Mouse (Mus musculus): ENCODE data around the gene Gm5431. TPM values are rescaled to one million over a fixed set of nuclear protein-coding genes. Genes with fewer than 3 reads are reported as not detected.
A peak's percentile ranks its signal among the peaks of the same experiment; 100 is the strongest.

The Gm5431 gene
- polyA plus RNA-seq, 1 experiment, result 53.0 TPM

DNA sequence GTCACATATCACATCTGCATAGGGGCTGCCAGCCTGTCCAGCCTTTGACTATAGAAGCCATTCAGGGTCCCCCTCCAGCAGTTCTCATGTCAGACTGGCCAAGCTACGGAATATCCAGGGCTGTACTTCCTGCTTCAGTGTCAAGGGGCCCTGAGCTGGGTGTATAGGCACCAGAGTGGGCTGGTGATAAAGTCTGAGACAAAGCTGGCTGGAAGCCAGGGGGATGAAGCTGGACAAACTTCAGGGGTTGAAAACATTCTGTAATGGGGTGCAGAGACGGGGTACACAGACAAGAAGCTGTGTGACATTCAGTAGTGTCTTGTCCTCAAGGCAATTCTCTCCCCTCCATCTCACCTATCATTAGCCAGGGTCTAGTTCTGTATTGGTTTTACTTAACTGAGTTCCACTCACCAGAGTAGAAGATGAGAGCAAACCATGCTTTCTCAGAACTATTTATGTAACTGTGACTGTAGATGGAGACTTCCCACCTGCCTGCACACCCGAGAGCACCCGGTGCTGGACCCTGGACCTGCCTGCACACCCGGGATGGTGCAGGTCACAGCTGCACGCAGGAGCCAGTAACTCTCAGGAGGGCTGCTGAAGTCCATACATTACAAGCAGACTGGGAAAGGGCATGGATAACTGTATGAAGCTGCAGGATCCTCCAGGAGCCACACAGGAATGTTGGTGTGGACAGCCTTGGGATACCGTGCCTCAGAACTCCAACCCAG, 32.5 kb downstream of the Gm5431 start:
- TF ChIP-seq CTCF (IDR thresholded peaks at IDR 0.05; ENCODE audit: low read depth, low read length) (no peak), POLR2A (IDR thresholded peaks at IDR 0.05; ENCODE audit: borderline replicate concordance, low read depth, low read length) (no peak)
- 0 out of 2 replicates have a peak overlapping the region, but pooled peaks have one; percentile 12 for H3K27ac ChIP-seq (ENCODE audit: insufficient read depth, low read depth, low read length)
- peak overlapping the region; percentile 59 for H3K4me3 ChIP-seq (ENCODE audit: insufficient read depth, low read length)
- peaks cover 14% of the 10 kb centered on the region for H3K4me1 ChIP-seq (ENCODE audit: control insufficient read depth, insufficient read depth, low read length)

DNA sequence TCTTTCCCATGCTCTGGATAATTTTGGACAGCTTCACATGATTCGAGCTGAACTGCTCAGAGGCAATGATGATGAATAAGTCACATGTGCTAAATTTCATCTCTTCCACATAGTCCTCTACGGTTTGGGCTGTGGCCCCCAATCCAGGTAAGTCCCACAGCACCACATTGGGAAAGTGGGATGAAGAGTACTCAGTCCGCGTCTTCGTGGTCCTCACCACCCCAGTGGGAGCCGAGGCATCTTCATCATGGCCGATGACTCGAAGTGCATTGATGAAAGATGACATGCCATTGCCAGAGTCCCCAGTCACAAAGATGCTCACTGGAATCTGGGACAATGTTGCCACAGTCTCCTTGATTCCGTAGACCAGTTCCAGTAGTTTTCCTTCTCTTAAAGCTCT, 35.5 kb downstream of the Gm5431 start:
- Histone ChIP-seq H3K4me1 (ENCODE audit: control insufficient read depth, insufficient read depth, low read length) (peaks cover 5% of the 10 kb centered on the region; the same call in 1 of the 2 replicates), H3K27ac (ENCODE audit: insufficient read depth, low read depth, low read length) (no peak overlapping the region), H3K4me3 (ENCODE audit: insufficient read depth, low read length) (no peak overlapping the region)
- TF ChIP-seq CTCF (IDR thresholded peaks at IDR 0.05; ENCODE audit: low read depth, low read length) (no peak), POLR2A (IDR thresholded peaks at IDR 0.05; ENCODE audit: borderline replicate concordance, low read depth, low read length) (no peak)

DNA sequence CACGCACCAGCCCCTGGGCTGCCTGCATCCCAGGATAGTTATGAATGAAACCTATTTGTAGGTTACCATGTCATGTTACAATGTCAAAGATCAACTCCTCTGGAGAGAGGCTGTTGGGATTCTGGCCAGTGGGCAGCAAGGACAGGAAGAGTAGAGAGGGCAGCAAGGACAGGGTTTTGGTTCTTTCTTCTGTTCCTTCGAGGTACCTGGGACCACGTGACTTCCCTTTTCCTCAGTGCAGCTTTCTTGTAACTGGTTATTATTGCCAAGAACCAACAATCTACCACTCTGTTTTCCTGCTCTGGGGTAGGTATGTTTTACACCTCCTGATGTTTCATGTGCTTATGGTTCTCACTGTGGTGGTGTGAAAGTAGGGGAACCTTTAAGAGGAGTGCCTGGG, 38.2 kb downstream of the Gm5431 start:
- Histone ChIP-seq H3K4me3 (ENCODE audit: insufficient read depth, low read length) (no peak overlapping the region), H3K27ac (ENCODE audit: insufficient read depth, low read depth, low read length) (no peak overlapping the region), H3K4me1 (ENCODE audit: control insufficient read depth, insufficient read depth, low read length) (no peaks in the 10 kb centered on the region)
- TF ChIP-seq POLR2A (IDR thresholded peaks at IDR 0.05; ENCODE audit: borderline replicate concordance, low read depth, low read length) (no peak), CTCF (IDR thresholded peaks at IDR 0.05; ENCODE audit: low read depth, low read length) (no peak)

DNA sequence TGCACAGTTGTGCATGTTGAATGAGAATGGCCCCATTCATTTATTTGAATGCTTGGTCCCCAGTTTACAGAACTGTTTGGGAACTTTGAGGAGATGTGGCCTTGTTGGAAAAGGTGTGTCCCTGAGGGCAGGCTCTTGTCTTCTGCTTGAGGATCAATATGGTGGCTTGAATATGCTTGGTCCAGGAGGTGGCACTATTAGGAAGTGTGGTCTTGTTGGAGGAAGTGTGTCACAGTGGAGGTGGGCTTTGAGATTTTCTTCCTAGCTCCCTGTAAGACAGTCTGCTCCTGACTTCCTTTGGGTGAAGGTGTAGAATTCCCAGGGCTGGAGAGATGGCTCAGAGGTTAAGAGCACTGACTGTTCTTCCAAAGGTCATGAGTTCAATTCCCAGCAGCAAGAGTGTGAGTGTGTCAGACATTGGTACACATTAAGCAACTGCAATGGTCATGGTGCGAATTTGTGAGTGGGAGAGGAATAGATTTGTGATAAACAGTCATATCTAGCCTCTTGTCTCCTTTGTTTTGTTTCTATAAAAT, 39.2 kb downstream of the Gm5431 start:
- no peaks in the 10 kb centered on the region for H3K4me1 ChIP-seq (ENCODE audit: control insufficient read depth, insufficient read depth, low read length)
- no peak for TF ChIP-seq POLR2A (IDR thresholded peaks at IDR 0.05; ENCODE audit: borderline replicate concordance, low read depth, low read length)
- TF ChIP-seq CTCF (IDR thresholded peaks at IDR 0.05; ENCODE audit: low read depth, low read length), result no peak
- H3K4me3 ChIP-seq (ENCODE audit: insufficient read depth, low read length), result no peak overlapping the region
- H3K27ac ChIP-seq (ENCODE audit: insufficient read depth, low read depth, low read length), result no peak overlapping the region

DNA sequence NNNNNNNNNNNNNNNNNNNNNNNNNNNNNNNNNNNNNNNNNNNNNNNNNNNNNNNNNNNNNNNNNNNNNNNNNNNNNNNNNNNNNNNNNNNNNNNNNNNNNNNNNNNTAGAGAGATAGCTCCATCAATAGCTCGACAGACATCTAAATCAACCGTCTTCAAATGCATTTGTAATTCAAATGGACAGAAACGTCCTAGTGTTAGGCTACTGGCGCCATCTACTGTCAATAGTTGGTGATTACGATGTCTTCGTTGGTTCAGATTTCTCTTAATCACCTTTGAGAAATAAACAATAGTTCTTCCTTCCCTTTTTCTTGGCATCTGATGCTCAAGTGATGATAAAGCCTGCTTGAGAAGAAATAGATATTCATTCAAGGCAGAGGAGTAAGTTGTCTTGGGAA, 43.0 kb downstream of the Gm5431 start:
- peaks cover 3% of the 10 kb centered on the region for H3K4me1 ChIP-seq (ENCODE audit: control insufficient read depth, insufficient read depth, low read length)
- H3K27ac ChIP-seq (ENCODE audit: insufficient read depth, low read depth, low read length), result no peak overlapping the region
- no peak overlapping the region for H3K4me3 ChIP-seq (ENCODE audit: insufficient read depth, low read length)
- no peak for TF ChIP-seq POLR2A (IDR thresholded peaks at IDR 0.05; ENCODE audit: borderline replicate concordance, low read depth, low read length)
- no peak for TF ChIP-seq CTCF (IDR thresholded peaks at IDR 0.05; ENCODE audit: low read depth, low read length)

DNA sequence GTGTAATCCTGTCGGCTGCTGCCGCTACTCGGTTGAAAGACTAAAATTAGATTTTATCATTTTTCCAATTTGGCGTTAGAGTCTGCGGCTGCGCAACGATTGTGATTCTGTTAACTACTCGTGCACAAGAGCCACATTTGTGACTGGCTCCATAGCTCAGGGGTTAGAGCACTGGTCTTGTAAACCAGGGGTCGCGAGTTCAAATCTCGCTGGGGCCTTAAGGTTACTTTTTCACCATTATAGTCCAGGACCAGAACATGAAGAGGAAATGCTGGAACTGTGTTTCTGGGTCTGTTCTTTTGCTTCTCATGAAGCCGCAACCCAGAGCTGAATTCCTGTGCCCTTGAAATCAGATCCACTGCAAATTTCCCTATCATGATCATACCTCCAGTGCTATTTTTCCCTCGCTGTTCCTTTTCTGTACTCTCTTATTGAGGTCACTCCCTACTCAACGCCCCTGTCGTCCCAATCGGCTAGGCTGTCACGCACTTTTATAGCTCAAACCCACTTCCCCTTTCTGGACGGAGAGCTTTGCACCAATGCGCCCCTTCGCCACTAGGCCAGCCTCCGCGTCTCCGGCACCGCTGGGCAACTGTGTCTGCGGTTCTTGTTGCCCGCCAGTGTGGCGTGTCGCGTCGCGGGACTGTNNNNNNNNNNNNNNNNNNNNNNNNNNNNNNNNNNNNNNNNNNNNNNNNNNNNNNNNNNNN, 48.4 kb downstream of the Gm5431 start:
- H3K4me3 ChIP-seq (ENCODE audit: insufficient read depth, low read length), result peak overlapping the region; percentile 83
- H3K27ac ChIP-seq (ENCODE audit: insufficient read depth, low read depth, low read length), result peak overlapping the region; percentile 66
- no peak for TF ChIP-seq CTCF (IDR thresholded peaks at IDR 0.05; ENCODE audit: low read depth, low read length)
- TF ChIP-seq POLR2A (IDR thresholded peaks at IDR 0.05; ENCODE audit: borderline replicate concordance, low read depth, low read length), result no peak
- H3K4me1 ChIP-seq (ENCODE audit: control insufficient read depth, insufficient read depth, low read length), result peaks cover 3% of the 10 kb centered on the region

DNA sequence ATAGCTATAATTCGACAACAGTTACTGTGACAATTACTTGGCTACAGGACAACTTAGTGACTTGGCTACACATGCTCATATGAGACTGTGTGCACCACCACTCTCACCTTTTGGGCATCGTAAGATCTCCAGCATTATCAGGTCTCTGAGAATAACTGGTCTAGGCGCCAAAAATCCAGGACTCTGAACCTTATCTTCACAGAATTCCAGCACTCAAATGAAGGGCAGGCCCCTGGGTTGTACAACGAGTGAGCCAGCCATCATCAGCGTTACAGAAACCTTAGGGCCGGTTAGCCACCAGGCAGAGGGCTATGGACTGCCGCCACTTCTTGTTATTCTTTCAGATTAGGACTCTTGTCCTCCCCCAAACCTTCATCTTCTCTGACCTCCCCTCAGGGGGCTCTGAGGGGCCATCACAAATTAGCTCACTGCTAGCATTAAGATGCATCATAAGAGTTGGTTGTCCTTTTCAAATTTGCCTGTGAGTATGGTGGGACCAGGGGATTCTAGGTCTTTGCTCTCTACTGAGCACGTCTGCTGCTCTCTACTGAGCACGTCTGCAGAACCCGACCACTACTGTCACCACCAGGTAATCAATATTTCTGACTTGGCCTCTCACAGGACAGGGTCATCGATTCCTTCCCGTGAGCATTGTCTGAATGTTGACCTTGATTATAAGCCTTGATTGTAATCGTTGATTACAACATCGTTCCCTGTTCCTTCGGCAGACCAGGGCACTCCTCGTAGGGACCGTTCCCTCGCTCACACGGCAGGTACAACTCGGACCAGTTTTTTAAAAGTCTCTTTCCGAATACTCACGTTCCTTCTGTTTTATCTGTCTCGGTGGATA, 49.2 kb downstream of the Gm5431 start:
- TF ChIP-seq CTCF (IDR thresholded peaks at IDR 0.05; ENCODE audit: low read depth, low read length), result no peak
- no peak for TF ChIP-seq POLR2A (IDR thresholded peaks at IDR 0.05; ENCODE audit: borderline replicate concordance, low read depth, low read length)
- H3K4me3 ChIP-seq (ENCODE audit: insufficient read depth, low read length), result peak overlapping the region; percentile 83
- peaks cover 3% of the 10 kb centered on the region for H3K4me1 ChIP-seq (ENCODE audit: control insufficient read depth, insufficient read depth, low read length)
- H3K27ac ChIP-seq (ENCODE audit: insufficient read depth, low read depth, low read length), result no peak overlapping the region

DNA sequence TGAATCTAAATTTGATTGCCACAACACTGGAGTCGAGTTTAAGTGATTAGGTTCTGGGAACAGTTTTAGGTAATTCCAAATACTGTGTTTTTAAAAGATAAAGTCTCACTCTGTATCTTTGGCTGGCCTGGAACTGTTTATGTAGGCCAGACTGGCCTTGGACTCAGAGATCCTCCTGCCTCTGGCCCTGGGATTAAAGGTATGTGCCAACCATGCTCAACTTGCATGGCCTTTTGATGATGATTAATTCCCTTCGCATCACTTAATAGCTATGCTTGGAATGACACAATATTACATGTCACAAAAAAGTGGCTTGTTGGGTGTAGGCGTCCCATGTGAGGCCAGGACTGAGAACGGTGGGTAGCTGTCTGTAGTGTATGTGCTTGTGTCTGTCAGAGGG, 49.8 kb downstream of the Gm5431 start:
- H3K27ac ChIP-seq (ENCODE audit: insufficient read depth, low read depth, low read length), result no peak overlapping the region
- H3K4me1 ChIP-seq (ENCODE audit: control insufficient read depth, insufficient read depth, low read length), result peaks cover 3% of the 10 kb centered on the region
- no peak overlapping the region for H3K4me3 ChIP-seq (ENCODE audit: insufficient read depth, low read length)
- no peak for TF ChIP-seq POLR2A (IDR thresholded peaks at IDR 0.05; ENCODE audit: borderline replicate concordance, low read depth, low read length)
- TF ChIP-seq CTCF (IDR thresholded peaks at IDR 0.05; ENCODE audit: low read depth, low read length), result no peak

DNA sequence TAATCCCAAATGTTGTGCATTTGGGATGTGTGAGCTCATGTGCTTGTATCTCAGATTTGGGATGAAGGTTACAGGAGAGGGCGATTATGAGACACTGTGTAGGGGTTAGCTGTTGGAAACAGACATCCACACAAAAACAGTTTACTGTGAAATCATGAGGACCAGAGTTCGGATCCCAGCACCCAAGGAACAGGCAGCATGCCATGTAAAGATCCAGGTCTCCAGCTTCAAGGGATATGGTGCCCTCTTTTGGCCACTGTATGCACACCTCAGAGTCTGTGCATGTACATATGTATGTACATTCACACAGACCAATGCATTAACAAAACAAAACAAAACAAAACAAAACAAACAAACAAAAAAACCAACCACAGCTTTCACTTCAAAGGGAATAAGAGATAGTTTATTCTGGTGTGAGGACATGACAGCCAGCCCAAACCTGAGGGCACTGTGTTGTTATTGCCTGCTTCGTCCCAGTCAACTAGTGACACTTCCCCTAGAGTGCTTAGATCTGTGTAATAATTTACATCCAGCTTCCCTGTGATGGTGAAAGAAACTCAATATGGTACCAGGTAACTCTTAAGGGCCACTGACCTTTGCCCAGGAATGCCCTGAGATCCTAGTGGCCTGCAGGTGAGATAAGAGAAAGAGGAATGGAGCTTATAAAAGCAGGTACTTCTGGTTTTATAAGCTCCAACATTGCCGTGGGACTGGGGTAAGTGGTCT, 50.6 kb downstream of the Gm5431 start:
- no peak overlapping the region for H3K4me3 ChIP-seq (ENCODE audit: insufficient read depth, low read length)
- peaks cover 3% of the 10 kb centered on the region for H3K4me1 ChIP-seq (ENCODE audit: control insufficient read depth, insufficient read depth, low read length)
- no peak for TF ChIP-seq POLR2A (IDR thresholded peaks at IDR 0.05; ENCODE audit: borderline replicate concordance, low read depth, low read length)
- TF ChIP-seq CTCF (IDR thresholded peaks at IDR 0.05; ENCODE audit: low read depth, low read length), result no peak
- H3K27ac ChIP-seq (ENCODE audit: insufficient read depth, low read depth, low read length), result no peak overlapping the region

Measured in bone marrow macrophage, adult 2 months (primary cell).